20 mouse cellular contexts compared by ENCODE assay signal in genomic region chr1:170385416-170385815, GRCm38 (mm10).
"Had no signal": no experiment of that assay in that cellular context is flagged by ENCODE, and none has a peak within 500 bp of the region (broad histone marks: within the 10 kb centered on the region; RNA-seq: fewer than 3 reads in every experiment).

No protein-coding gene starts in this region.

- H3K9me3 ChIP-seq: limb, embryonic 12.5 days; limb, embryonic 15.5 days; megakaryocyte, embryonic 14.5 days; midbrain, embryonic 10.5 days; midbrain, embryonic 13.5 days; neural tube, embryonic 13.5 days had no signal

- H3K4me2 ChIP-seq: limb, embryonic 12.5 days; limb, embryonic 15.5 days; liver, embryonic 11.5 days; lung, embryonic 14.5 days; midbrain, embryonic 13.5 days; neural tube, embryonic 13.5 days had no signal

- DNase-seq: kidney, adult 2 months; kidney, postnatal 25 days; left cerebral cortex, postnatal 4 days; liver, postnatal 0 days; lung, embryonic 14.5 days; right cerebral cortex, postnatal 25 days; thymus, adult 18-20 months; thymus, postnatal 36 days had no signal

- H3K36me3 ChIP-seq: limb, embryonic 12.5 days; limb, embryonic 15.5 days; midbrain, embryonic 10.5 days; midbrain, embryonic 13.5 days; neural tube, embryonic 13.5 days had no signal

- H3K27ac ChIP-seq: kidney, postnatal 0 days; limb, embryonic 12.5 days; limb, embryonic 15.5 days; liver, embryonic 14.5 days; midbrain, embryonic 10.5 days; midbrain, embryonic 13.5 days; neural tube, embryonic 13.5 days had no signal

- ATAC-seq: liver, postnatal 0 days; lung, postnatal 0 days; midbrain, embryonic 13.5 days; midbrain, embryonic 16.5 days had no signal

- H3K27me3 ChIP-seq: limb, embryonic 12.5 days; limb, embryonic 15.5 days; megakaryocyte, embryonic 14.5 days; midbrain, embryonic 13.5 days; neural tube, embryonic 13.5 days had no signal

- H3K9ac ChIP-seq: limb, embryonic 12.5 days; limb, embryonic 15.5 days; liver, embryonic 14.5 days; liver, postnatal 0 days; lung, embryonic 14.5 days; midbrain, embryonic 13.5 days; neural tube, embryonic 13.5 days had no signal

- H3K4me3 ChIP-seq: limb, embryonic 12.5 days; limb, embryonic 15.5 days; megakaryocyte, embryonic 14.5 days; midbrain, embryonic 10.5 days; midbrain, embryonic 13.5 days; myocyte; neural tube, embryonic 13.5 days had no signal
